Mouse (Mus musculus) megakaryocyte, embryonic 14.5 days (primary cell): Measurements from ENCODE around the gene Cytl1. TPM values are rescaled to one million over a fixed set of nuclear protein-coding genes. Genes with fewer than 3 reads are reported as not detected.

Experiments
- H3K27me3 ChIP-seq: replicated peaks from 2 replicates; pipeline ENCODE3; 2012; ENCODE audit warnings: inconsistent platforms
- H3K36me3 ChIP-seq: replicated peaks from 2 replicates; pipeline ENCODE3; 2012; ENCODE audit warnings: low read length, inconsistent platforms, mixed read lengths
- H3K4me1 ChIP-seq: 2 replicates; pipeline ENCODE4 v1.6.1; 2012; ENCODE audit warnings: inconsistent platforms
- H3K4me3 ChIP-seq: replicated peaks from 2 replicates; pipeline ENCODE3; 2012; ENCODE audit warnings: moderate library complexity, mild to moderate bottlenecking, inconsistent platforms
- H3K9me3 ChIP-seq: 2 replicates; pipeline ENCODE4 v1.6.1; 2012; ENCODE audit warnings: inconsistent platforms
- FLI1 ChIP-seq: IDR thresholded peaks from 2 replicates; pipeline ENCODE4 v1.6.1; 2012; ENCODE audit warnings: low read length, inconsistent platforms, mixed read lengths
- GATA1 ChIP-seq: IDR thresholded peaks from 3 replicates; pipeline ENCODE4 v1.6.1; 2012; ENCODE audit warnings: mixed read lengths, low read length, inconsistent platforms, borderline replicate concordance
- polyA plus RNA-seq: library from polyadenylated mRNA; stranded (reverse); fragments of >175 nt; gene quantifications from 2 replicates; pipeline ENCODE4 v1.2.3, GENCODE M21; 2012; ENCODE audit warnings: low replicate concordance; ENCODE audit not compliant: insufficient read depth

The Cytl1 gene
- polyA plus RNA-seq = not detected in 2 replicates

- TF ChIP-seq GATA1 (no peak), FLI1 (no peak)
- Histone ChIP-seq H3K4me1 (no peaks in the 10 kb centered on the region), H3K27me3 (no peaks in the 10 kb centered on the region), H3K4me3 (peak within 1 kb of the TSS; percentile 18), H3K36me3 (no peaks in the 10 kb centered on the region), H3K9me3 (peaks cover 34% of the 10 kb centered on the region)
Observed at GRCm38 (mm10) chr5:37735224-37735623, at the start of gene Cytl1. TSS of gene Cytl1 (plus strand) at chr5:37735519.

GRCm38 (mm10) chr5:37692759-37693158, 42.6 kb upstream of the Cytl1 start:
- TF ChIP-seq GATA1 (no peak), FLI1 (no peak)
- no peak overlapping the region for H3K4me3 ChIP-seq
- H3K27me3 ChIP-seq = no peaks in the 10 kb centered on the region
- peaks cover 14% of the 10 kb centered on the region for H3K9me3 ChIP-seq
- H3K36me3 ChIP-seq = no peaks in the 10 kb centered on the region
- H3K4me1 ChIP-seq = no peaks in the 10 kb centered on the region

GRCm38 (mm10) chr5:37695773-37696172, 39.5 kb upstream of the Cytl1 start:
- no peaks in the 10 kb centered on the region for H3K36me3 ChIP-seq
- H3K27me3 ChIP-seq = no peaks in the 10 kb centered on the region
- H3K4me3 ChIP-seq = no peak overlapping the region
- TF ChIP-seq FLI1 (no peak), GATA1 (no peak)
- H3K9me3 ChIP-seq = peaks cover 23% of the 10 kb centered on the region
- no peaks in the 10 kb centered on the region for H3K4me1 ChIP-seq

- no peak overlapping the region for H3K4me3 ChIP-seq
- TF ChIP-seq GATA1 (no peak), FLI1 (no peak)
- H3K27me3 ChIP-seq = no peaks in the 10 kb centered on the region
- H3K9me3 ChIP-seq = peaks cover 15% of the 10 kb centered on the region; the same call in 1 of the 2 replicates
- no peaks in the 10 kb centered on the region for H3K36me3 ChIP-seq
- no peaks in the 10 kb centered on the region for H3K4me1 ChIP-seq
Observed at GRCm38 (mm10) chr5:37697286-37697685, 38.0 kb upstream of the Cytl1 start.

- Histone ChIP-seq H3K36me3 (no peaks in the 10 kb centered on the region), H3K4me1 (no peaks in the 10 kb centered on the region), H3K4me3 (no peak overlapping the region), H3K9me3 (peaks cover 22% of the 10 kb centered on the region; the same call in 1 of the 2 replicates), H3K27me3 (no peaks in the 10 kb centered on the region)
- no peak for TF ChIP-seq GATA1
- TF ChIP-seq FLI1 = no peak
Observed at GRCm38 (mm10) chr5:37699757-37700156, 35.6 kb upstream of the Cytl1 start.

- no peaks in the 10 kb centered on the region for H3K36me3 ChIP-seq
- TF ChIP-seq FLI1 (no peak), GATA1 (no peak)
Observed at GRCm38 (mm10) chr5:37704962-37705361, 30.4 kb upstream of the Cytl1 start.

GRCm38 (mm10) chr5:37708124-37708523, 27.2 kb upstream of the Cytl1 start:
- Histone ChIP-seq H3K27me3 (no peaks in the 10 kb centered on the region), H3K4me3 (no peak overlapping the region), H3K4me1 (no peaks in the 10 kb centered on the region), H3K36me3 (no peaks in the 10 kb centered on the region), H3K9me3 (peaks cover 41% of the 10 kb centered on the region)
- no peak for TF ChIP-seq FLI1
- no peak for TF ChIP-seq GATA1

More at GRCm38 (mm10) chr5:37704962-37705361, 30.4 kb upstream of the Cytl1 start:
- no peaks in the 10 kb centered on the region for H3K27me3 ChIP-seq
- peaks cover 35% of the 10 kb centered on the region for H3K9me3 ChIP-seq
- no peaks in the 10 kb centered on the region for H3K4me1 ChIP-seq
- H3K4me3 ChIP-seq = no peak overlapping the region

GRCm38 (mm10) chr5:37709257-37709904, 25.9 kb upstream of the Cytl1 start:
- H3K9me3 ChIP-seq = peaks cover 38% of the 10 kb centered on the region
- no peak overlapping the region for H3K4me3 ChIP-seq
- no peaks in the 10 kb centered on the region for H3K27me3 ChIP-seq
- no peaks in the 10 kb centered on the region for H3K36me3 ChIP-seq
- TF ChIP-seq GATA1 = no peak
- no peaks in the 10 kb centered on the region for H3K4me1 ChIP-seq

- H3K27me3 ChIP-seq = peaks cover 33% of the 10 kb centered on the region
- TF ChIP-seq FLI1 (no peak), GATA1 (no peak)
- H3K4me3 ChIP-seq = peak within 1 kb of the TSS; percentile 38
Observed at GRCm38 (mm10) chr5:37716505-37717372, 18.6 kb upstream of the Cytl1 start, which contains the start of gene Stk32b. TSS of gene Stk32b (minus strand) at chr5:37717171.

More at GRCm38 (mm10) chr5:37716505-37717372, 18.6 kb upstream of the Cytl1 start, which contains the start of gene Stk32b:
- Histone ChIP-seq H3K9me3 (peaks cover 5% of the 10 kb centered on the region; the same call in 1 of the 2 replicates), H3K4me1 (peaks cover 5% of the 10 kb centered on the region; the same call in 1 of the 2 replicates), H3K36me3 (no peaks in the 10 kb centered on the region)
